Mouse (Mus musculus): ENCODE measurements around the gene Zfp36l2. TPM values are rescaled to one million over a fixed set of nuclear protein-coding genes. Genes with fewer than 3 reads are reported as not detected.

Gene Zfp36l2
- total and polyA plus RNA-seq, 3 experiments = 8.9 to 24.2 (median 9.0) TPM

DNA sequence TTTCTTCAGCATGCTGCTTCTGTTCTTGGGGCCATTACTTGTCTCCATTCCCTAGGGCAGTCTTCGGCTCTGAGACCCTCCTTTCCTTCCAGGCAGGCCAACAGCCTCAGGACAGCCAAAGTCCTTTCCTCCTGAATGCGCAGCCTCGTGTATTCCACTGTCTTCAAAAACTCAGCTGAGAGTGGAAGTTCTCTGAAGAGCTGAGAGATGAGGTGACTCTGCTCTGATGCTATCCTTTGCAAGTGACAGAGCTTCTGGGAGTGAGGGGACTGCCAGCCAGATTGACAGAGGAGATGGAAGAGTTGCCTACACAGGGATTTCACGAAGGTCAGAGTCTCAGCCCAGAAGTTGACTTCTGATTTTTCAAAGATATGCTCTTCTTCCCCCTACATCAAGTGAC is 4.2 kb upstream of the Zfp36l2 start:
- in situ Hi-C loops (cut with MboI; ENCODE audit: low pct_ligation_motif_present, low pct_unique_long_range_greater_than_20kb, low sequenced_read_pairs) = loop anchor here (10.0 kb wide), 2 partner anchors 197 to 317 kb away; no protein-coding TSS in a partner anchor
- Histone ChIP-seq H3K4me2 (ENCODE audit: insufficient read depth, low read depth, poor library complexity, severe bottlenecking) (no peak overlapping the region), H3K9me3 (replicated peaks; ENCODE audit: low read length) (no peaks in the 10 kb centered on the region), H3K4me1 (ENCODE audit: control insufficient read depth in 1 of 2, insufficient read depth in 2 of 2) (peaks cover 13 to 55% of the 10 kb centered on the region in 2 experiments), H3K36me3 (replicated peaks in 1 of 2; ENCODE audit: control insufficient read depth in 1 of 2, insufficient read depth in 1 of 2, low read length in 1 of 2) (peaks cover 26 to 79% of the 10 kb centered on the region in 2 experiments), H3K4me3 (replicated peaks in 1 of 3; ENCODE audit: low read depth in 2 of 3, low read length in 2 of 3, poor library complexity in 1 of 3) (no peak overlapping the region), H3K79me2 (replicated peaks; ENCODE audit: control insufficient read depth, extremely low read depth, insufficient read depth, poor library complexity, severe bottlenecking) (0 out of 2 replicates have a peak, but pooled peaks cover 1% of the 10 kb centered on the region), H3K9ac (ENCODE audit: insufficient read depth, low read depth) (no peak overlapping the region), H3K27ac (ENCODE audit: insufficient read depth, low read depth) (no peak overlapping the region), H3K27me3 (replicated peaks) (no peaks in the 10 kb centered on the region)
- no peak for DNase-seq (ENCODE audit: extremely low read depth)
- dilution Hi-C loops (cut with MboI; ENCODE audit: extremely low pct_ligation_motif_present, extremely low pct_unique_long_range_greater_than_20kb, low sequenced_read_pairs) = no loop called here
- TF ChIP-seq CHD2 (IDR thresholded peaks at IDR 0.05; ENCODE audit: low read length) (no peak), ZKSCAN1 (IDR thresholded peaks at IDR 0.05; ENCODE audit: borderline replicate concordance, low read depth, low read length) (no peak), RAD21 (IDR thresholded peaks at IDR 0.05; ENCODE audit: low read depth, low read length) (no peak), ZMIZ1 (IDR thresholded peaks at IDR 0.05; ENCODE audit: low read depth, low read length) (no peak), KAT2A (IDR thresholded peaks at IDR 0.05; ENCODE audit: insufficient replicate concordance, low read length) (no peak), RCOR1 (conservative IDR thresholded peaks at IDR 0.05; ENCODE audit: low read depth, low read length) (no peak), MEF2A (IDR thresholded peaks at IDR 0.05; ENCODE audit: borderline replicate concordance, low read depth, low read length) (no peak), SIN3A (IDR thresholded peaks at IDR 0.05; ENCODE audit: low read length) (no peak), MAFK (IDR thresholded peaks at IDR 0.05; ENCODE audit: insufficient replicate concordance, low read length) (no peak), POLR2A (IDR thresholded peaks at IDR 0.05; ENCODE audit: low read depth, low read length) (no peak), UBTF (IDR thresholded peaks at IDR 0.05; ENCODE audit: low read depth, low read length) (no peak)

DNA sequence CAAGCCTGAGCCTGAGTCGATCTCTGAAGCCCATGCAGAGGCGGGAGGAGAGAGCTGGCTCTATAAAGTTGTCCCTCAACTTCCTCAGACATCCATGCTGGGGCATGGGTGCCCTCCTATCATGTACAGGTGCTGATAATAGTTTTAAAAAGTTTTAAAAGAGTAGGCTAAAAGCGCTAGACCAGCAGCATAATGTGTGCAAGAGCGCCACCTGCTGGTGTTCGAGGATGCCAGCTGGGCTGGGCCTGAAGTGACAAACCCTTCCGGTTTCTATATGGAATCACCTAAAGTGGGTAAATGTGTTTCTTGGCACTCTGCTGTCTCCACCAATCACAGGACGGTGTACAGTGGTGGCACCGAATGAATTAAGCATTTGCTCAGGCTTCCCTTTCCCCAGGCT is 3.1 kb upstream of the Zfp36l2 start:
- dilution Hi-C loops (cut with MboI; ENCODE audit: extremely low pct_ligation_motif_present, extremely low pct_unique_long_range_greater_than_20kb, low sequenced_read_pairs) = no loop called here
- no peak overlapping the region for H3K9ac ChIP-seq (ENCODE audit: insufficient read depth, low read depth)
- no peak overlapping the region for H3K27ac ChIP-seq (ENCODE audit: insufficient read depth, low read depth)
- in situ Hi-C loops (cut with MboI; ENCODE audit: low pct_ligation_motif_present, low pct_unique_long_range_greater_than_20kb, low sequenced_read_pairs) = loop anchor here (10.0 kb wide), 2 partner anchors 196 to 316 kb away; no protein-coding TSS in a partner anchor
- no peaks in the 10 kb centered on the region for H3K27me3 ChIP-seq (replicated peaks)
- peaks cover 7% of the 10 kb centered on the region for H3K9me3 ChIP-seq (replicated peaks; ENCODE audit: low read length)
- DNase-seq (ENCODE audit: extremely low read depth) = peak; percentile 82
- H3K4me1 ChIP-seq (ENCODE audit: control insufficient read depth in 1 of 2, insufficient read depth in 2 of 2) = peaks cover 8 to 44% of the 10 kb centered on the region in 2 experiments
- peak; percentile 91 to 95 for TF ChIP-seq CTCF (conservative IDR thresholded peaks at IDR 0.05 in 1 of 2, IDR thresholded peaks at IDR 0.05 in 1 of 2; ENCODE audit: low read depth in 2 of 2, low read length in 2 of 2)
- TF ChIP-seq SMC3 (IDR thresholded peaks at IDR 0.05; ENCODE audit: low read depth, low read length) = peak; percentile 97
- TF ChIP-seq MXI1 (IDR thresholded peaks at IDR 0.05; ENCODE audit: low read depth, low read length) = peak; percentile 18; the same call in 1 of the 2 replicates
- TF ChIP-seq IRF4 (IDR thresholded peaks at IDR 0.05; ENCODE audit: low read depth, low read length) = peak; percentile 68
- TF ChIP-seq ELF1 (IDR thresholded peaks at IDR 0.05; ENCODE audit: low read depth, low read length) = peak; percentile 78
- TF ChIP-seq TCF12 (IDR thresholded peaks at IDR 0.05; ENCODE audit: low read depth, low read length) = peak; percentile 35; the same call in 1 of the 2 replicates
- no peak for TF ChIP-seq PAX5 (IDR thresholded peaks at IDR 0.05; ENCODE audit: low read length)
- peak; percentile 96 for TF ChIP-seq RAD21 (IDR thresholded peaks at IDR 0.05; ENCODE audit: low read depth, low read length)
- no peak for TF ChIP-seq POLR2AphosphoS2 (IDR thresholded peaks at IDR 0.05; ENCODE audit: low read depth, low read length)
- peak; percentile 90 for TF ChIP-seq ZC3H11A (IDR thresholded peaks at IDR 0.05; ENCODE audit: low read depth, low read length)
- no peak for TF ChIP-seq ZMIZ1 (IDR thresholded peaks at IDR 0.05; ENCODE audit: low read depth, low read length)
- peak; percentile 43; the same call in 1 of the 2 replicates for TF ChIP-seq MYC (IDR thresholded peaks at IDR 0.05; ENCODE audit: low read depth, low read length)
- H3K79me2 ChIP-seq (replicated peaks; ENCODE audit: control insufficient read depth, extremely low read depth, insufficient read depth, poor library complexity, severe bottlenecking) = peaks cover 7% of the 10 kb centered on the region
- no peak overlapping the region for H3K4me3 ChIP-seq (replicated peaks in 1 of 3; ENCODE audit: low read depth in 2 of 3, low read length in 2 of 3, poor library complexity in 1 of 3)
- H3K4me2 ChIP-seq (ENCODE audit: insufficient read depth, low read depth, poor library complexity, severe bottlenecking) = no peak overlapping the region
- peaks cover 24 to 80% of the 10 kb centered on the region in 2 experiments for H3K36me3 ChIP-seq (replicated peaks in 1 of 2; ENCODE audit: control insufficient read depth in 1 of 2, insufficient read depth in 1 of 2, low read length in 1 of 2)
